ENCODE assay signal across 8 mouse cellular contexts in genomic region chr9:24503067-24503857, GRCm38 (mm10). TPM values are rescaled to one million over a fixed set of nuclear protein-coding genes. Genes with fewer than 3 reads are reported as not detected.
A peak's percentile ranks its signal among the peaks of the same experiment; 100 is the strongest.
DNase-seq lines count a peak whose midpoint lies in the region; ATAC-seq and TF ChIP-seq lines count a peak whose summit lies in the region.

Gene Dpy19l1, minus strand, starts transcription at chr9:24503140.

- WGBS in hindbrain, postnatal 0 days = 1% methylated on average over 61 of the region's 99 CpGs

- peak within 1 kb of the TSS; percentile 87 for H3K4me3 ChIP-seq in gastrocnemius, adult 2 months
- H3K4me3 ChIP-seq in hindbrain, postnatal 0 days (ENCODE audit: low read length) = peak within 1 kb of the TSS; percentile 86

- no peaks in the 10 kb centered on the region for H3K9me3 ChIP-seq in hindbrain, postnatal 0 days (ENCODE audit: low read length)

- H3K4me2 ChIP-seq in hindbrain, postnatal 0 days (ENCODE audit: low read depth, low read length) = peak within 1 kb of the TSS; percentile 73

- no peaks in the 10 kb centered on the region for H3K27me3 ChIP-seq in hindbrain, postnatal 0 days (ENCODE audit: insufficient read depth, low read length)

- peak; percentile 67 for ATAC-seq in activated CD4-positive, CD25-positive, alpha-beta regulatory T cell, adult 4 months
- peak; percentile 73 for ATAC-seq in common myeloid progenitor, adult 5-6 weeks (replicated peaks; ENCODE audit: low read depth, poor library complexity, severe bottlenecking)
- ATAC-seq in hindbrain, postnatal 0 days = peak; percentile 97

- peak within 1 kb of the TSS; percentile 70 for H3K9ac ChIP-seq in hindbrain, postnatal 0 days (replicated peaks; ENCODE audit: low read length)

- peak; percentile 98 for DNase-seq in gastrocnemius, adult 2 months
- DNase-seq in hindbrain, postnatal 0 days (ENCODE audit: low spot score) = peak; percentile 97
- DNase-seq in left cerebral cortex, adult 18-20 months (ENCODE audit: low spot score in 2 of 2) = peak; percentile 91 to 96
- peak; percentile 94 to 97 for DNase-seq in lung, postnatal 4 days
- DNase-seq in retina, postnatal 1 day = peak; percentile 95
- peak; percentile 94 for DNase-seq in thymus, postnatal 4 days

- intact Hi-C loops in gastrocnemius, adult 2 months (cut with DNase I) = loop anchor here (10.0 kb wide), 1 partner anchor 918 kb away; no protein-coding TSS in a partner anchor

- H3K36me3 ChIP-seq in hindbrain, postnatal 0 days (ENCODE audit: insufficient read depth, low read length) = no peaks in the 10 kb centered on the region

- TF ChIP-seq CTCF in gastrocnemius, adult 2 months (IDR thresholded peaks at IDR 0.05) = peak; percentile 42
- TF ChIP-seq CTCF in hindbrain, postnatal 0 days (IDR thresholded peaks at IDR 0.05; ENCODE audit: low read depth) = no peak

- peak within 1 kb of the TSS; percentile 88 for H3K27ac ChIP-seq in gastrocnemius, adult 2 months
- peak within 1 kb of the TSS; percentile 86 for H3K27ac ChIP-seq in hindbrain, postnatal 0 days

- peaks cover 8% of the 10 kb centered on the region; the same call in 1 of the 2 replicates for H3K4me1 ChIP-seq in hindbrain, postnatal 0 days (ENCODE audit: insufficient read depth, low read length)

RNA-seq across cellular contexts. Expression of gene Dpy19l1, which starts in this region (rescaled TPM):
- polyA plus RNA-seq in activated CD4-positive, CD25-positive, alpha-beta regulatory T cell, adult 4 months (2017; shearing (Covaris generic)) = 1 to 10 TPM; 4.5 to 9.2 TPM
- 69.0 and 74.7 TPM in 2 replicates for total RNA-seq in common myeloid progenitor, adult 5-6 weeks (2017)
- 1 to 10 TPM; 3.6 to 5.7 TPM for total RNA-seq in gastrocnemius, adult 2 months (2021)
- 47.9 and 56.4 TPM in 2 replicates for total RNA-seq in hindbrain, postnatal 0 days (2014; rRNA removed)
- 15.6 and 16.6 TPM in 2 replicates for polyA plus RNA-seq in hindbrain, postnatal 0 days (2015; fragmentation: Nextera tagmentation; extraction: Ambion mirVana)
- 10 to 100 TPM; 77.4 to 80.0 TPM for total RNA-seq in left cerebral cortex, adult 18-20 months (2021)

Comparison
In these comparisons a context has a peak if more than half of its experiments do, and no peak if none do; other contexts are left out.
1. Peak in every context shown above with its lines: DNase-seq, ATAC-seq, H3K4me3 ChIP-seq and H3K27ac ChIP-seq.